Mouse (Mus musculus) 3T3-L1 (cell line): ENCODE measurements around the gene Wnk1.
"Not testable (repeated sequence)": the region's sequence is repeated elsewhere in the genome, so short reads cannot be mapped to it uniquely, and the experiment has no call there.

ENCODE experiments used
- DNase-seq: peaks from one replicate; pipeline ENCODE4 v3.0.0-alpha.2; 2015; ENCODE audit warnings: low read depth, low spot score

Wnk1 gene

DNA sequence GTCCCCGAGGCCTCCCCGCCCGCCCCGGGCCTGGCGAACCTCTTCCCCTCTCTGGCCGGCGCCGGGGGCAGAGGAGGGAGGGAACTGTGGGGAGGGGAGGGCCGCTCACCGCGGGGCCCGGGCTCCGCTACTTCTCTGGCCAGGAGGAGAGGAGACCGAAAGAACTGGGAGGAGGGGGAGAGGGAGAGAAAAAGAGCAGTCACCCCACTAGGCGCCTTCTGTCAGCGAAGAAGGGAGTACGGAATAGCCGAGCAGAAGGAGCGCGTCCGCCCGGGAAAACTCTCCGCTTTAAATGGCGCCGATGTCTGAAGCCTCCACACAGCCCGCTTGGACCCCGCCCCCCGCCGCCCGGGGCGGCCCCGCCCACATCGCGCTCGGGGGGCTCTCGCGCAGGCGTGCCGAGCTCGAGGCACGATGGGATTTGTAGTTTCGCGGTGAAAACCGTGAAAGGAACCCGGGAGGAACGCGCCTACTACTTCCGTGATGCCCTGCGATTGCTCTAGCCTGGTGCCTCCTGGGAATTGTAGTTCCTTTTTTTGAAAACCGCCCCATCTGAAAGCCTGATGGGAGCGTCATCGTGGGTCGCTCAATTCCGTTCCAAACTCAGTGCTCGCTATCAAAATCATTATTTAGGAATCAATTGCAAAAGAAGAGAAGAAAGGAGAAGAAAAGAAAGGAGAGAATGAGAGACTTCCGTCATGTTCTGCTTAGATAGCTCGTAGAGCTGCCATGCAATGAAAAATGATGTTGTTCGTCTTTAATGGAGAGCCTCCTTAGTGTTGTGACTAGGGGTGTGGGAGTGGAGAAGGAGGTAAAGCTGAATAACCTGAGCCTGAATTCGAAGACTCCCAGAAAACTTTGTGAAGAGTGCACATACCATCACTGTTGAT, at the start of gene Wnk1:
Gene Wnk1, minus strand, starts transcription at position 307 of the 890 bp plus-strand sequence.
- peak; percentile 100 for DNase-seq

- not testable (repeated sequence) for DNase-seq
These were observed 48.6 kb upstream of the Wnk1 start for GRCm38 (mm10) chr6:120087041-120087440.

DNA sequence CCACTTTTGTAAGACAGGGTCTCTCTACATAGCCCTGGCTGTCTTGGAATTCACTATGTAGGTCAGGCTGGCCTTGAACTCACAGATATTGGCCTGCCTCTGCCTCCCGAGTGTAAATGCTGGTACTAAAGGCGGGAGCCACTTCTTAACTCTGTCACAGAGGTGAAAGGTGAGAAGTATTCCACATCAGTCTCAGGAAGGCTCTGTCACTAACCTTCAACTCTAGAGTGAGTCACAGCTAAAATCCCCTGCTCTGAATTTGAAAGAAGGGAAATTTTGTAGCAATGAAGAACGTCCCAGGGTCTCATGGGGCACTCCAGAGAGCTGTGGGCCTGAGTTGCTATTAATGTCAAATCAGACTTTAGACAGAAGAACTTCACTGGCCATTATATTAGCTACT, 47.4 kb upstream of the Wnk1 start:
- no peak for DNase-seq

GRCm38 (mm10) chr6:120084983-120085382, 46.5 kb upstream of the Wnk1 start:
- no peak for DNase-seq

DNA sequence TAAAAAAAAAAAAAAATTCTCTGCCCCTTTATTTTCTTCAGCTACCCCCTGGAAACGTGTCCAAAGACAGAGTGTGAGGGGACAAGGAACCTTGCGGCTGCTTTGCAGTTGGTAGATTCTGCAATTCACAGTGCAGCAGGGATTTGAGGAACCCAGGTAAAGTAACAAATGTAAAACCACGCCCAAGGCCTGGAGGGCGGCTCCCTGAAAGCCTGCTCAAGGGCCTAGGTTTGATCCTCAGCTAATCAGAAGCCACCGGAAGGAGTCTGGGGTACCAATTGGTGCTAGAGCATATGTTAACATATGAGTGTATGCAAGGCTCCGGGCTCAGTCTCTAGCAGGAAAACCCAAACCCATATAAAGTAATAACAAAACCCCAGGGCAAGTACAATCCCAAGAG, 45.0 kb upstream of the Wnk1 start:
- no peak for DNase-seq

DNA sequence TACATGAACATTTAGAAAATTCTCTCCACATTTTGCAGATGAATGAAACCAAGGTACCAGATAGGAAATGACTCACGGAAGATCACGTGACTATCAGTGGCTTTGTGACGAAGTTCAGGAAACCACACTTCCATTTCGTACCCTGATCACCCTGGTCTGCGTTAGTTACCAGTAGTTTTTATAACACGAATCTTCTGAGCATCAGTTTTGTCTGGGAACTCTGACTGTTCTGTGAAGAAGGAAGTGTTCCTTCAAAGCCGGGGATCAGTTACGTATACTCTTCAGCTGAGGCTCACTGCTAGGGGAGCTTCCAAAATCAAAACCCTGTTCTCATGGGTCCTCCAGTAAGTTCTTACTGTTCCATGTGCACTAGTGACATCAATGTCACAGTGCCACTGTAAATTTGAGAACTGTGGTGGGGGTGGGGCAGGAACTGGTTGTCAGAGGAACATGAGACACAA, 44.5 kb upstream of the Wnk1 start:
- DNase-seq, result peak; percentile 40

DNA sequence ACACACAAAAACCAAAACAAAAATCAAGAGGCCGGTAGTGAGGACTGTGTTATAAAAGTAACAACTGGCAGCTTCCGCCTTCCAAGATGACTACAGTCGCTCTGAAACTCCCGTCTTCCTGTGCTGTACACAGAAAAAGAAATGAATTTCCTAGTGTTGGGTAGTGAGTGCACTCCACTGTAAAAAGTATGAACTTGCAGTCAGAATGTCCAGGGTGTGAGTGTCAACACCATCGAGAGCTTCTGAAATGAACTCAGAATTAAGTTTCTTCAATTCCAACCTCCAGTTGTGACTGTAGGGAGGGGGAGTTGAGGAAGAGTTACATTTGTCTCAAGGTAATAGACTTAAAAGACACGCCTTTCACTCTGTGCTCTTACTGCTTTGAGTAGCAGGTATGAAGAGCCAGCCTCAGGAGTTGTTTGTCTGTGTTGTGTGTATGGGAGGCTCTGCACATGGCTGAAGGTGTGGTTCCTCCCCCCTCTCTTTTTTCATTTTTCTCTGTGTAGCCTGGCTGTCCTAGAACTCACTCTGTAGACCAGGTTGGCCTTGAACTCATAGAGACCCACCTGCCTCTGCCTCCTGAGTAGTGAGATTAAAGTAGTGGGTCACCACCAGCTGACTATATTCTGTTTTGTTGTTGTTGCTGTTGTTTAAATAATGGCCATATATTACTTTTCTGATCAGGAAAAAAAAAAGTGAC, 43.9 kb upstream of the Wnk1 start:
- no peak for DNase-seq

DNA sequence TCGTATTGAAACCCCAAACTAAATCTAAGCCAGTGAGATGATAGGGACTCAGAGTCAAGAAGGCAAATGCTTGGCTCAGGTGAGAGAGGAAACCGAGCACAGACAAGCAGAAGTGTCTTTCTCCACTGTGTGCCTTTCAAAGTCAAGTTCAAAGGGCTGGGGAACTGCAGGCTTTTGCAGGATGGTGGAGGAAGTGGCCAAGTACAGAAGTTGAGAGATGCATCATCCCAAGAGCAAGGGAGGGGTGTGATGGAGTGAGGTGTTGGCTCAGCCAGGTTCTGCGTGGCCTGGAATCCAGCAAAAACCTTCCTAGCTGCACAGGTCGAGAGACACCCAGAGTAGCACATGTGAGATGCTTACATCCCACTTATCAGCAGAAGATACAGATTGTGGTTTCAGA, 43.0 kb upstream of the Wnk1 start:
- no peak for DNase-seq

GRCm38 (mm10) chr6:120079547-120079946, 41.1 kb upstream of the Wnk1 start:
- no peak for DNase-seq

- DNase-seq, result no peak
These were observed 38.4 kb upstream of the Wnk1 start for GRCm38 (mm10) chr6:120076619-120077450.

DNA sequence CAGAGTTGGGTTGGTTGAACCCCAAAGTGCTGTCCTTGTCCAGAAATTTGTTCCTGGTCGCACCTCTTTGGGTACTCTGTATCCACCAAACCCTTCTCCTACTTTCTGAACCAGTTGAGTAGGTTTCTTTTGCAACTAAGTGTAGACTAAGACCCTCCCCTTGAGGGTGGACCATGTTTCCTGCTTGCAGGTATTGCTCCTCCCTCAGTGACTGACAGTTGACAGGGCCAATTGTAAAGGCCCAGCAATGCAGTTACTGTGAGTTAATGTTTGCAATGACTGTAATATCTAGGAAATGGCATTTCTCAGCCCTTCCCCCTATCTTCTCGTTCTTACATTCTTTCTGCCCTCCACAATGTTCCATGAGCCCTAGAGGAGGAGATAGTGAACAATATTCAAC, 34.2 kb upstream of the Wnk1 start:
- DNase-seq, result no peak

- no peak for DNase-seq
These were observed 31.1 kb upstream of the Wnk1 start for GRCm38 (mm10) chr6:120069546-120069945.

DNA sequence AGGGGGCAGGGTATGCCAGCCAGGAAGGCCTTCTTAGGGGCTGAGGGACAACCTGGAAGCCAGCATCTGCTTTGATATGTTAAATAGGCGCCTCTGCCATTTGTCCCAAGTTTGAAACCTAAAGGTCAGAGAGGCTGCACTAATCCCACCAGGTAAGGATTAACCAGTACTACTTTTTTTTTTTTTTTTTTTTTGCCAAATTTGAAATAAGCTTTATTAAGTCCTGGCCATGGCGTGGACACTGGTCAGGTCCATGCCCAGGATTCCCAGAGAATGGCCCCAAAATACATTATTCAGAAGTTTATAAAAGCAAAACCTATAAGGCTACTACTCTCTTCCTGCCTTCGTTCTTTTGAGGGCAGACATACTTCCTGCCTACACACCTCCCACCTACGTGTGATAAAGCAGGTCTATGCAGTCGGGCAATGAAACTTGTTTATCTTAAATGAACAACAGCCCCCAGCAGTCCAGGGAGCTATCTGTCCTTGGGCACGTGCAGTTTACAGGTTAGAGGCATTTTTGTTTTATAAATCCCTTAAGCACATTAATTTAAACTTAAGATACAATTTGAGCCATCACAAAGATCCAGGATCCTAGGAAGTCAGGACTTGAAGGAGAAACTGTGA, 27.2 kb upstream of the Wnk1 start:
- DNase-seq, result no peak

GRCm38 (mm10) chr6:120064627-120065026, 26.2 kb upstream of the Wnk1 start:
- no peak for DNase-seq

DNA sequence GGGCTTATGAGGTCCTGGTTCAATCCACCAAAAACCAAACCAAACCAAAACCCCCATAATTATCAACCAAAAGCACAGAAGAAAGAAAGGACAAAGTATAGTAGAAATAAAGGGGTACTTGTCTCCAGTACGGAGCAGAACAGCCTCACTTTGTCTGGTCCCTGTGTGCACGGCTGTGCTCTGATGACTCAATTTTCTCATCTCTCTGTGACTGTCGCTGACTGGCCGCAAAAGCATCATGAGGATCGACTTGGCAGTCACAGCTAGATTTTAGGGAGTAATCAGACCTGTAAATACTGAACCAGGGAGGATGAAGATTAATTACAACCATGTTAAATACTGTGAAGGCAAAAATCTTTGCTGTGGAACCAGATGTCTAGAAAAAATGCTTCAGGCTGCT, 24.5 kb upstream of the Wnk1 start:
- no peak for DNase-seq

DNA sequence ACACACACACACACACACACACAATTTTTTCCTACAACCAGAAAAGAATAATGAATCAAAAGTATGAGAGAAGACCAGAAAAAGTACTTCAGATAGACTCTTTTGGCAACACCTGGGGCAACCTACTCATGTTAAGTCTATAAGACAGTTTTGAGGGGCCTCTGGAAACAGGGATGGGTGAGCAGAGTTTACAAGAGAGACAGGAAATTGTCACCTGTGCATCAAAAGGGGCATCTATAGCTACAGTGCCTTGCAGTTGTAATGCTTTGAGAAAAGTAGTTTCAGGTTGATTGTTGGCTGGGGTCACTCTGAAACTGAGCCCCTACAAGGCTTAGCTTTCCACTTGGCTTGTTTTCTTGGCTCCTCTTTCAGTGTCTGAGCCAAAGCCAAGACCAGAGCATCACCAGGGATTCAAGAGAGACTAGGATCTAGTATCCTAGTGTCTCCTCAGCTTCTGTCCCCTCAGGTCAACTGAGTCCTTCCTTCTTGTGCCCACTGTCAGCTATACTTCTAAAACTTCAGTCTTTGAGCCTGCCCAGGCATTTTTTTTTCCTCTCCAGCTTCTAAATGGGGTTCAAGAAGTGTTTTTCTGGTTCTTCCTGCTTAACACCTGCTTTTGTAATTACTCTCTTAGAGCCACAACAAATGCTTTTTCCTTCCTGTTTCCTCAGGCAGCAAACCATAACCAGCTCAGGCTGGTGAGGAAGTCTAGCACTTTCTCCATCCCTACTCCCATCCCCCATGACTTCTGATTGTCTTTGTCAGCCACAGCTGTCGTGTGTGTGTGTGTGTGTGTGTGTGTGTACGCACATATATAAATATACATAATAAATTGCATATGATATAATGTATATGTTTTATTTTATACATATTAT, 17.4 kb upstream of the Wnk1 start:
- no peak for DNase-seq

DNA sequence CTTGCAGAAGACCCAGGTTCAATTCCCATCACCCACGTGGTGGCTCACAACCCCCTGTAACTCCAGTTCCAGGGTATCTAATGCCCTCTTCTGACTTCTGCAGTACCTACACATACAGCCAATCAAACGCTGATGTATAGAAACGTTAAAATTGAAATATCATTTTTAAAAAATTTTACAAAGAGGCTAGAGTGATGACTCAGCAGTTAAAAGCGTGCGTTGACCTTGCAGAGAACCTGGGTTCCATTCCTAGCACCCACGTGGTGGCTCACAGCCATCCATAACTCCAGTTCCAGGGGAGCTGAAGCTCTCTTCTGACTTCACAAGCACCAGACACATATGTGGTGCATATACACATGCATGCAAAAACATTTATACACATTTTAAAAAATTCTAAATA, 15.9 kb upstream of the Wnk1 start:
- no peak for DNase-seq

DNA sequence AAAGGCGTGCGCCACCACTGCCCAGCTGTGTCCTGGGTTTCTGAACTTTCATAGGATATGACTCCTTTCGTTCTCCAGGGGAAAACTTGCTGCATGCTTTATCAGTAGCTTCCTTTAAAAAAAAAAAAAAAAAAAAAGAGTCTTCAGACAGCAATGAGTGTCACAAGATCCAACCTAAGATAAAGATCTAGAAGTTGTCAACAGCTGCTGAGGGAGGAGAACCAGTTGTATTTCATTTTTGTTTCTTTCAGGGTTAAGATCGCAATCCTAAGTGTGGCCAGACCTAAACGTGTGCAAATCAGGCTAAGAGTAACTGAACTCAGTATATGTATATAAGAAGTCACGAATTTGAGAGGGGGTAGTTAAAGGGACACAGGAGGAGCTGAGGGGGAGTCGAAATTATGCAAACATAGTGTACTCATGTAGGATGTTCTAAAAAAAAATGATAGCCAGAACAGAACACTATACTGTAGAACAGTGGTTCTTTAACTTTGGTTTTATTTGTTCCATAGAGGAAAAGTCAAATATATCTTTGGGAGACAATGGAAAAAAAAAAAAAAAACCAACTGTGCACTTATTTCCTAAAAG, 9.3 kb upstream of the Wnk1 start:
- peak; percentile 32 for DNase-seq

DNA sequence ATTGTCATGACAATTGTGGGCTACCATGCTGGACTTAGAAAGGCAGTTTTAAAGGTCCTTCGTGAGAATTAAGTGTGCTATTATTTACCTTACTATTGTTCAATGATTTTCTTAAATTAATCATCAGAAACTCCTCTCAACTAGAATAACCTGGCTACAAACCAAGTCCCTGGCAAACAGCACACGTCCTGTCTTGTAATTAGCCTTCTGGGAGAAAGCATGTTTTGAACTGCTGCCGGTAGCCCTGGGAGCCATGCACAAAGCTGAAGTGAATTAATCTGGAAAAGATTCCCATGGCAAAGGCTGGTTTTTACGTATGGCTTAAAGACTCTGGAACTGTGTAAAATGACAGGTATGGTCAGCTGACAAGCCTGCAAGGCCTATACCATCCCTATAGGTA, 6.9 kb upstream of the Wnk1 start:
- no peak for DNase-seq

- no peak for DNase-seq
These were observed 4.3 kb upstream of the Wnk1 start for GRCm38 (mm10) chr6:120042632-120043220.
